Mouse (Mus musculus): ENCODE measurements at regions not wholly inside any gene's neighbourhood (a gene's known extent, or its start where the extent isn't known, plus 50 kb on each side); places are given as distances from the start of the nearest gene placed in this dataset.

GRCm38 (mm10) chr12:12147088-12147687, 114.8 kb upstream of the Fam49a start:
- in situ Hi-C loops (cut with MboI; ENCODE audit: low pct_unique_long_range_greater_than_20kb in 1 of 2, low sequenced_read_pairs in 2 of 2, unreplicated experiment in 1 of 2) = loop anchor here in 1 of 2 experiments (25.0 kb wide), 1 partner anchor 785 kb away; no protein-coding TSS in a partner anchor

- in situ Hi-C loops (cut with MboI; ENCODE audit: low pct_unique_long_range_greater_than_20kb in 1 of 2, low sequenced_read_pairs in 2 of 2, unreplicated experiment in 1 of 2) = loop anchor here in 1 of 2 experiments (25.0 kb wide), 1 partner anchor 786 kb away; no protein-coding TSS in a partner anchor
These were observed 114.1 kb upstream of the Fam49a start for GRCm38 (mm10) chr12:12147847-12148246.

- in situ Hi-C loops (cut with MboI; ENCODE audit: low pct_unique_long_range_greater_than_20kb in 1 of 2, low sequenced_read_pairs in 2 of 2, unreplicated experiment in 1 of 2) = loop anchor here in 1 of 2 experiments (25.0 kb wide), 1 partner anchor 787 kb away; no protein-coding TSS in a partner anchor
These were observed 113.1 kb upstream of the Fam49a start for GRCm38 (mm10) chr12:12148659-12149399.

- in situ Hi-C loops (cut with MboI; ENCODE audit: low pct_unique_long_range_greater_than_20kb in 1 of 2, low sequenced_read_pairs in 2 of 2, unreplicated experiment in 1 of 2) = loop anchor here in 1 of 2 experiments (10.0 kb wide), 1 partner anchor 230 kb away; no protein-coding TSS in a partner anchor
These were observed 97.5 kb upstream of the Fam49a start for GRCm38 (mm10) chr12:12164411-12164810.

GRCm38 (mm10) chr12:12170581-12170980, 91.4 kb upstream of the Fam49a start:
- in situ Hi-C loops (cut with MboI; ENCODE audit: low pct_unique_long_range_greater_than_20kb in 1 of 2, low sequenced_read_pairs in 2 of 2, unreplicated experiment in 1 of 2) = loop anchor here in 1 of 2 experiments (5.0 kb wide), 1 partner anchor 147 kb away; no protein-coding TSS in a partner anchor

- in situ Hi-C loops (cut with MboI; ENCODE audit: low pct_unique_long_range_greater_than_20kb in 1 of 2, low sequenced_read_pairs in 2 of 2, unreplicated experiment in 1 of 2) = loop anchor here in 1 of 2 experiments (5.0 kb wide), 1 partner anchor 145 kb away; no protein-coding TSS in a partner anchor
These were observed 89.7 kb upstream of the Fam49a start for GRCm38 (mm10) chr12:12172087-12172823.

- in situ Hi-C loops (cut with MboI; ENCODE audit: low pct_unique_long_range_greater_than_20kb in 1 of 2, low sequenced_read_pairs in 2 of 2, unreplicated experiment in 1 of 2) = loop anchor here in 1 of 2 experiments (5.0 kb wide), 1 partner anchor 141 kb away; no protein-coding TSS in a partner anchor
These were observed 85.3 kb upstream of the Fam49a start for GRCm38 (mm10) chr12:12176331-12177263.

GRCm38 (mm10) chr12:12177264-12178043, 84.5 kb upstream of the Fam49a start:
- in situ Hi-C loops (cut with MboI; ENCODE audit: low pct_unique_long_range_greater_than_20kb in 1 of 2, low sequenced_read_pairs in 2 of 2, unreplicated experiment in 1 of 2) = loop anchor here in 1 of 2 experiments (5.0 kb wide), 1 partner anchor 140 kb away; no protein-coding TSS in a partner anchor

GRCm38 (mm10) chr12:12178391-12178790, 83.5 kb upstream of the Fam49a start:
- in situ Hi-C loops (cut with MboI; ENCODE audit: low pct_unique_long_range_greater_than_20kb in 1 of 2, low sequenced_read_pairs in 2 of 2, unreplicated experiment in 1 of 2) = loop anchor here in 1 of 2 experiments (5.0 kb wide), 1 partner anchor 139 kb away; no protein-coding TSS in a partner anchor

- in situ Hi-C loops (cut with MboI; ENCODE audit: low pct_unique_long_range_greater_than_20kb in 1 of 2, low sequenced_read_pairs in 2 of 2, unreplicated experiment in 1 of 2) = loop anchor here in 1 of 2 experiments (5.0 kb wide), 1 partner anchor 138 kb away; no protein-coding TSS in a partner anchor
These were observed 82.6 kb upstream of the Fam49a start for GRCm38 (mm10) chr12:12179292-12179865.

- in situ Hi-C loops (cut with MboI; ENCODE audit: low pct_unique_long_range_greater_than_20kb in 1 of 2, low sequenced_read_pairs in 2 of 2, unreplicated experiment in 1 of 2) = no loop called here
These were observed 81.0 kb upstream of the Fam49a start for GRCm38 (mm10) chr12:12180986-12181385.

- in situ Hi-C loops (cut with MboI; ENCODE audit: low pct_unique_long_range_greater_than_20kb in 1 of 2, low sequenced_read_pairs in 2 of 2, unreplicated experiment in 1 of 2) = no loop called here
These were observed 80.3 kb upstream of the Fam49a start for GRCm38 (mm10) chr12:12181686-12182085.

GRCm38 (mm10) chr12:12186353-12186752, 75.6 kb upstream of the Fam49a start:
- in situ Hi-C loops (cut with MboI; ENCODE audit: low pct_unique_long_range_greater_than_20kb in 1 of 2, low sequenced_read_pairs in 2 of 2, unreplicated experiment in 1 of 2) = no loop called here

- in situ Hi-C loops (cut with MboI; ENCODE audit: low pct_unique_long_range_greater_than_20kb in 1 of 2, low sequenced_read_pairs in 2 of 2, unreplicated experiment in 1 of 2) = no loop called here
These were observed 66.9 kb upstream of the Fam49a start for GRCm38 (mm10) chr12:12195066-12195465.

GRCm38 (mm10) chr12:12196627-12197026, 65.3 kb upstream of the Fam49a start:
- in situ Hi-C loops (cut with MboI; ENCODE audit: low pct_unique_long_range_greater_than_20kb in 1 of 2, low sequenced_read_pairs in 2 of 2, unreplicated experiment in 1 of 2) = no loop called here

GRCm38 (mm10) chr12:12208216-12208615, 53.7 kb upstream of the Fam49a start:
- in situ Hi-C loops (cut with MboI; ENCODE audit: low pct_unique_long_range_greater_than_20kb in 1 of 2, low sequenced_read_pairs in 2 of 2, unreplicated experiment in 1 of 2) = no loop called here
